Mouse (Mus musculus) midbrain, embryonic 12.5 days (tissue): Measurements from ENCODE around the gene Il7r. TPM values are rescaled to one million over a fixed set of nuclear protein-coding genes. Genes with fewer than 3 reads are reported as not detected.

Experiments
- ATAC-seq: fragments of 200-750 bp; cut with Nextera tagmentation; 2 replicates; pipeline ENCODE4 v1.8.0; 2017; ENCODE audit warnings: low read depth, moderate TSS enrichment, moderate library complexity; ENCODE audit not compliant: low FRiP score
- H3K27ac ChIP-seq: fragments of 300-500 bp; sonication (generic); replicated peaks from 2 replicates; pipeline ENCODE4 v1.5.1; 2016; ENCODE audit warnings: mild to moderate bottlenecking
- H3K27me3 ChIP-seq: fragments of 300-500 bp; sonication (generic); 2 replicates; pipeline ENCODE4 v1.6.1; 2016; ENCODE audit warnings: mild to moderate bottlenecking
- H3K36me3 ChIP-seq: fragments of 300-500 bp; sonication (generic); 2 replicates; pipeline ENCODE4 v1.6.1; 2016
- H3K4me1 ChIP-seq: fragments of 300-500 bp; sonication (generic); 2 replicates; pipeline ENCODE4 v1.6.1; 2016
- H3K4me2 ChIP-seq: fragments of 300-500 bp; sonication (generic); replicated peaks from 2 replicates; pipeline ENCODE4 v1.6.1; 2016; ENCODE audit warnings: mild to moderate bottlenecking, moderate library complexity
- H3K4me3 ChIP-seq: fragments of 300-500 bp; sonication (generic); 2 replicates; pipeline ENCODE4 v1.5.1; 2016; ENCODE audit warnings: mild to moderate bottlenecking
- H3K9ac ChIP-seq: fragments of 300-500 bp; sonication (generic); replicated peaks from 2 replicates; pipeline ENCODE4 v1.6.1; 2016; ENCODE audit warnings: mild to moderate bottlenecking, moderate library complexity
- H3K9me3 ChIP-seq: fragments of 300-500 bp; sonication (generic); 2 replicates; pipeline ENCODE4 v1.6.1; 2016; ENCODE audit warnings: mild to moderate bottlenecking
- WGBS: fragments of 180-500 bp; shearing (Covaris S2); methylation state at CpG from one replicate; pipeline ENCODE4 v1.1.7; 2016; 5-methylcytosine and 5-hydroxymethylcytosine counted together
- polyA plus RNA-seq: library from polyadenylated mRNA; unstranded; fragments of >200 nt; fragmentation: Nextera tagmentation; extraction: Ambion mirVana; gene quantifications from 2 replicates; pipeline ENCODE4 v1.2.1, GENCODE M21; 2016

Il7r gene
- polyA plus RNA-seq, 1 experiment from 2014 or later: not detected

DNA sequence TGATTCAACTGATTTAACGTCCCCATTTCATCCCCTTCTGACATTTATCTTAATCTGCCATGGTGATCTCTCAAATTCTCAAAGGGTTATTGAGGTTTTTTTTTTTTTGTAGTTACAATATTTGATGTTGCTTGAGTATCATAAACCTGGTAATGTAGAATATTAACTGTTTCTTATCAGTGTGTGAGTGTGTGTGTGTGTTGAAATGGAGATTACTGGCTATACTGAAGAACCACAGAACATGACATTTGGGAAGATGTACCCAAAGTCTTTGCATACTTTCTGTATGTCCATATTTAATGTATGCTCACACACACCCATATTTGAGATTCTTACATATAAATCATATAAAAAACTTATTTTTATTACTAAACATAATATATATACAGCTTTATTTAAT lies 65.9 kb downstream of the Il7r start:
- 49% methylated on average over 1 of the region's 1 CpGs for WGBS
- Histone ChIP-seq H3K9me3 (no peaks in the 10 kb centered on the region; the same call in 1 of the 2 replicates), H3K4me3 (no peak overlapping the region), H3K27me3 (no peaks in the 10 kb centered on the region), H3K9ac (no peak overlapping the region), H3K4me1 (no peaks in the 10 kb centered on the region), H3K4me2 (no peak overlapping the region), H3K27ac (no peak overlapping the region), H3K36me3 (no peaks in the 10 kb centered on the region)
- no peak for ATAC-seq

DNA sequence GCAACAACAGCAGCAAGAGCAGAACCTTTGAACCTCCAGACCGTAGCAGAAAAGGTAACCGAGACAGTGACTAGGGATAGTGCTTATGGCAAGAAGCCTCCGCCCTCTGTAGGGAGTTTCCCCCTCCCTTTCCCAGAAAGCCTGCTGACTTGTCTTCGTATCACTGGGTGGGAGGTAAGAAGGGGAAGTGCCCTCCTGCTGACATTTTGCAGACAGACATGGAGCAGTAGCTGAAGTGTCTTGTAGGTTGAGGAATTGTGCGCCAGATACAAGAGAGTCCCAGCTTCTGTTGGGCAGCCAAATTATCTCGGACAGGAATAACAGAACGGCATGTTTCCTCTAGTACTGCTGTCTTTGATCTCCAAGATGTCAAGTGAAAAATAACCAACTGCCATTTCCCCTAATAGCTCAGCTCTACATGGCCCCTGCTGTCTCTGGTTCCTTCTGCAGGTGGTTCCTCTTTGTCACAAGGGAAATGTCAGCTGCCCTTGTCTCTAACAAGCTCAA lies 66.4 kb downstream of the Il7r start:
- Histone ChIP-seq H3K4me1 (no peaks in the 10 kb centered on the region), H3K27me3 (no peaks in the 10 kb centered on the region), H3K9ac (no peak overlapping the region), H3K4me3 (no peak overlapping the region), H3K36me3 (no peaks in the 10 kb centered on the region), H3K27ac (no peak overlapping the region), H3K4me2 (no peak overlapping the region), H3K9me3 (no peaks in the 10 kb centered on the region; the same call in 1 of the 2 replicates)
- no peak for ATAC-seq
- 77% methylated on average over 7 of the region's 7 CpGs for WGBS

Other genes starting within 250 kb of the Il7r start
- not detected in 2 replicates for gene Ugt3a2, start 194.6 kb downstream of the Il7r start, polyA plus RNA-seq
- gene Capsl, start 94.1 kb downstream of the Il7r start, polyA plus RNA-seq: 0.33 and 0.60 TPM in 2 replicates
- gene Spef2, start 218.7 kb upstream of the Il7r start, polyA plus RNA-seq: 0.27 and 0.85 TPM in 2 replicates